Mouse (Mus musculus): Measurements from ENCODE around the gene Fam129c.

DNA sequence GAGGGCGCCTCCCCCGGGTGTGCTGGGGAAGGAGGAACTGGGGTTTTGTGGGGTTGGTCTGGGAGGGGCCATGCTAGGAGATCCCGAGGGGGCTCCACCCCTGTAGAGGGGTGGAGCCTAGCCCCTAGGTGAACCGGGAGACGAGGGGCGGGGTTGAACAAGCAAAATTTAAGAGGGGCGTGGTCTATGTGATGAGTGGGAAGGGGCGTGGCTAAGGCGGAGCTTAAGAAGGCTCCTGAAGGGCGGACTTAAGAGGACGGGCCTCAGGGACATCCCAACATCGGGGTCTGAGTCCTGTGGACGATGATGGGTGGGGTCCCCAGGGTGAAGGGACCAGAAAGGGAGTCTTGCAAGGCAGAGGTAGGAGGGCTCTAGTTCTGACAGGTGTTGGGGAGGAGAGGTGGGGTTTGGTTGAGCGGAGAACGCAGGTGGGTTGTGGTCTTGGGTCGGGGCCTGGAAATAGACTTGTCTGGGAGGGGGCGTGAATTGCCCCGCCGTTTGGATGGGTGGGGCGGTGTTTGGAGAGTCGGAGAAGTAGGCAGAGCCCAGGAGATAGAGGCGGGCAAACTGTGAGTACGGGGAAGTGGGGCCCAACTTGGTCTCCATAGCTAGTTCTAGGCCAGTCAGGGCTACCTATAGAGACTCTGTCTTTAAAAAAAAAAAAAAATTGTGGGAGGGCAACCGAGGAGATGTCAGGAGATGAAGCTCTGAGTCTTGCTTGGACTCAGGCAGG, 38.3 kb upstream of the Fam129c start:
- TF ChIP-seq POLR2A (IDR thresholded peaks at IDR 0.05; ENCODE audit: low read depth, low read length) (no peak; the same call in 1 of the 2 replicates), CTCF (IDR thresholded peaks at IDR 0.05; ENCODE audit: extremely low read depth, insufficient read length, insufficient replicate concordance, low read depth, low read length) (no peak)
